Comparison of ENCODE assay signal across 17 mouse cellular contexts in the genomic region with DNA sequence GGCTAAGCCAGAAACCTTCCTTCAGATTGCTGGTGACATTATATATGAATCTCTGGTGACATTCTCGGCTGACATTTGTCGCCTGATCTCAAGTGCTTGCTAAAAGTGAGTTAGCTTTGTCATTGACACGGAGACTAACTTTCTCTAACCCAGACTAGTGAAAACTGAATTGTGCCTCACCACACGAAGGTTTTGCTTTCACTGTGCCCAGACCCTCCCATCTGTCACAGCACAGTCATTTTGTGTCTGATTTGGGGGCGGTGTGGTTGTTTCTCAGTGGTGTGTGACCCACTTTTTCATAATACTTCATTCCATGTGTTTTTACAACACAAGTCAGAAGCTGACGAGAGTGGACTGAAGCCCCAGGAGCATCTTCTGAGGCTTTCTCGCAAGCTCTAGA.
A peak's percentile ranks its signal among the peaks of the same experiment; 100 is the strongest.
DNase-seq lines count a peak whose midpoint lies in the region; ATAC-seq lines count a peak whose summit lies in the region.
"Had no signal": no experiment of that assay in that cellular context is flagged by ENCODE, and none has a peak within 500 bp of the region (broad histone marks: within the 10 kb centered on the region; RNA-seq: fewer than 3 reads in every experiment).

No protein-coding gene starts in this region.

- peak; percentile 71 for DNase-seq in CD4-positive, CD25-positive, alpha-beta regulatory T cell, adult 2 months (ENCODE audit: low read depth, low spot score)
- DNase-seq in T-cell, adult 2 months (ENCODE audit: low spot score), result peak; percentile 40
- no peak for DNase-seq in adrenal gland, adult 18-20 months (ENCODE audit: low spot score in 2 of 2)
- no peak for DNase-seq in embryo, embryonic 9.5 days (ENCODE audit: extremely low spot score)
- DNase-seq in right cerebral cortex, postnatal 25 days, result no peak
- DNase-seq: adrenal gland, postnatal 10 days; adrenal gland, postnatal 36 days; cerebellum, adult 18-20 months; cerebellum, adult 9-10 months; gastrocnemius, postnatal 10 days; gastrocnemius, postnatal 36 days; heart, adult 2 months; kidney, adult 18-20 months had no signal

- peak; percentile 69 for ATAC-seq in inflammation-experienced regulatory T-cells, adult 6 months
- ATAC-seq: forebrain, embryonic 15.5 days; intestine, embryonic 16.5 days; Patski had no signal

Comparison
In these comparisons a context has a peak if more than half of its experiments do, and no peak if none do; other contexts are left out.
1. DNase-seq: peak in CD4-positive, CD25-positive, alpha-beta regulatory T cell, adult 2 months (single experiment) and T-cell, adult 2 months (single experiment); none in adrenal gland, adult 18-20 months (0 of 2), embryo, embryonic 9.5 days (single experiment) and right cerebral cortex, postnatal 25 days (single experiment).